Mouse (Mus musculus) kidney, postnatal 0 days (tissue): Measurements from ENCODE around the gene Slc25a23. TPM values are rescaled to one million over a fixed set of nuclear protein-coding genes. Genes with fewer than 3 reads are reported as not detected.

ENCODE experiments used
- ATAC-seq: fragments of 200-750 bp; cut with Nextera tagmentation; replicated peaks from 2 replicates; pipeline ENCODE4 v1.8.0; 2017; ENCODE audit warnings: low read depth, moderate number of reproducible peaks, moderate TSS enrichment, moderate library complexity; ENCODE audit not compliant: low FRiP score
- DNase-seq: peaks from one replicate; pipeline ENCODE4 v3.0.0-alpha.2; 2016; ENCODE audit warnings: low spot score
- H3K27ac ChIP-seq: fragments of 300-500 bp; sonication (generic); 2 replicates; pipeline ENCODE4 v1.5.1; 2014; ENCODE audit warnings: mild to moderate bottlenecking
- H3K27me3 ChIP-seq: fragments of 300-500 bp; sonication (generic); 2 replicates; pipeline ENCODE4 v1.6.1; 2014; ENCODE audit warnings: low read length, mixed read lengths; ENCODE audit not compliant: insufficient read depth
- H3K36me3 ChIP-seq: fragments of 300-500 bp; sonication (generic); 2 replicates; pipeline ENCODE4 v1.6.1; 2014; ENCODE audit warnings: low read length, mixed read lengths; ENCODE audit not compliant: insufficient read depth
- H3K4me1 ChIP-seq: fragments of 300-500 bp; sonication (generic); replicated peaks from 2 replicates; pipeline ENCODE4 v1.6.1; 2014; ENCODE audit warnings: antibody characterized with exemption, low read length, mixed read lengths; ENCODE audit not compliant: insufficient read depth
- H3K4me2 ChIP-seq: fragments of 300-500 bp; sonication (generic); 2 replicates; pipeline ENCODE4 v1.6.1; 2014; ENCODE audit warnings: mild to moderate bottlenecking, low read length, moderate library complexity, mixed read lengths
- H3K4me3 ChIP-seq: fragments of 300-500 bp; sonication (generic); replicated peaks from 2 replicates; pipeline ENCODE4 v1.5.1; 2014; ENCODE audit warnings: low read depth, low read length
- H3K9ac ChIP-seq: fragments of 300-500 bp; sonication (generic); 2 replicates; pipeline ENCODE4 v1.6.1; 2014; ENCODE audit warnings: low read depth, low read length
- H3K9me3 ChIP-seq: fragments of 300-500 bp; sonication (generic); replicated peaks from 2 replicates; pipeline ENCODE4 v1.6.1; 2016; ENCODE audit warnings: low read length, inconsistent platforms, mixed read lengths
- CTCF ChIP-seq: IDR thresholded peaks from 2 replicates; pipeline ENCODE4 v1.5.1; 2016; ENCODE audit warnings: antibody characterized with exemption, low read depth, mild to moderate bottlenecking, moderate library complexity
- WGBS: fragments of 180-500 bp; shearing (Covaris S2); extraction: QIAGEN DNeasy Blood & Tissue Kit; methylation state at CpG from one replicate; pipeline ENCODE4 v1.1.7; 2014; 5-methylcytosine and 5-hydroxymethylcytosine counted together
- polyA plus RNA-seq: library from polyadenylated mRNA; unstranded; fragments of >200 nt; fragmentation: Nextera tagmentation; extraction: Ambion mirVana; gene quantifications from 2 replicates; pipeline ENCODE4 v1.2.1, GENCODE M21; 2015

Slc25a23 gene
- polyA plus RNA-seq = 10.2 and 10.7 TPM in 2 replicates

- ATAC-seq = peak; percentile 30; the same call in 1 of the 2 replicates
- peaks cover 9% of the 10 kb centered on the region; the same call in 1 of the 2 replicates for H3K4me1 ChIP-seq
- peak within 1 kb of the TSS; percentile 76 for H3K27ac ChIP-seq
- DNase-seq = peak; percentile 84
- under 1% methylated on average over 41 of the region's 45 CpGs for WGBS
- H3K4me2 ChIP-seq = peak within 1 kb of the TSS; percentile 96
- no peaks in the 10 kb centered on the region for H3K9me3 ChIP-seq
- no peak for TF ChIP-seq CTCF
- H3K4me3 ChIP-seq = peak within 1 kb of the TSS; percentile 87
- H3K36me3 ChIP-seq = no peaks in the 10 kb centered on the region
- H3K27me3 ChIP-seq = peaks cover 8% of the 10 kb centered on the region
- H3K9ac ChIP-seq = peak within 1 kb of the TSS; percentile 86
Measured at GRCm38 (mm10) chr17:57059486-57059977, at the start of gene Slc25a23. Gene Slc25a23, minus strand, starts transcription at chr17:57059863.

DNA sequence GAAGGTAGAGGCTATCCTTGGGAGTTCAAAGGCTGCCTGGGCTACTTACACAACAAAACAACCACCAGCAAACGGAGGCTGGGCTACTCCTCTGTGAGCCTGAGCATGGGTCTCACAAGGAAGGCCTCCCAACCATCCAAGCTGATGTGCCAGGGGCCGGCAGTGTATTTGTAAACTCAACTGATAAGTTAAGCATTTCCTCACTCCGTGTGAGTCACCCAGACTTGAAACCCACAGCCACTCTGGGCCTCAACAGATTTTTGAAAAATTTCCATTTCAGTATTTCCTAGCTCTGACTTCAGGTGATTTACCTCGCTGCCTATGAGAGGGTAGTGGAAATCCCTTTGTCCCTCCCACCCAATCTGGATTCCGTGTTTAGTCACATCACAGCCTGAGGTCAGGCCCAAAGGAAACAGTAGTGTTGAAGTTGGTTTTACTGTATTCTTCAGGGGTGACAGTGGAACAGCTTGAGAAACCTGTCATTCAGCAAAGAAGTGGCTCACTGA, 49.1 kb upstream of the Slc25a23 start:
- Histone ChIP-seq H3K9me3 (no peaks in the 10 kb centered on the region), H3K9ac (no peak overlapping the region), H3K4me1 (peaks cover 9% of the 10 kb centered on the region), H3K36me3 (no peaks in the 10 kb centered on the region), H3K27ac (no peak overlapping the region), H3K4me2 (no peak overlapping the region), H3K27me3 (no peaks in the 10 kb centered on the region), H3K4me3 (no peak overlapping the region)
- no peak for DNase-seq
- ATAC-seq = no peak
- no peak for TF ChIP-seq CTCF
- WGBS = 46% methylated on average over 5 of the region's 5 CpGs

GRCm38 (mm10) chr17:57108040-57108665, 48.5 kb upstream of the Slc25a23 start:
- H3K9me3 ChIP-seq = no peaks in the 10 kb centered on the region
- DNase-seq = no peak
- no peak for ATAC-seq
- WGBS = 80% methylated on average over 7 of the region's 7 CpGs
- no peak overlapping the region for H3K27ac ChIP-seq
- no peaks in the 10 kb centered on the region for H3K27me3 ChIP-seq
- H3K9ac ChIP-seq = no peak overlapping the region
- H3K4me2 ChIP-seq = no peak overlapping the region
- TF ChIP-seq CTCF = no peak
- no peak overlapping the region for H3K4me3 ChIP-seq
- H3K36me3 ChIP-seq = no peaks in the 10 kb centered on the region
- peaks cover 9% of the 10 kb centered on the region for H3K4me1 ChIP-seq

DNA sequence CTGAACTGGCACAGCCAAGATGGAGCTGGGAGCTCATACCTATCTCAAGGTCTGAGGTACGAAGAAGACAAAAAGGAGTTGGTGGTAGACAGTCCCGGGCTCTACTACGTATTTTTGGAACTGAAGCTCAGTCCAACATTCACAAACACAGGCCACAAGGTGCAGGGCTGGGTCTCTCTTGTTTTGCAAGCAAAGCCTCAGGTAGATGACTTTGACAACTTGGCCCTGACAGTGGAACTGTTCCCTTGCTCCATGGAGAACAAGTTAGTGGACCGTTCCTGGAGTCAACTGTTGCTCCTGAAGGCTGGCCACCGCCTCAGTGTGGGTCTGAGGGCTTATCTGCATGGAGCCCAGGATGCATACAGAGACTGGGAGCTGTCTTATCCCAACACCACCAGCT, 47.4 kb upstream of the Slc25a23 start:
- H3K4me1 ChIP-seq = peaks cover 9% of the 10 kb centered on the region
- no peak overlapping the region for H3K27ac ChIP-seq
- DNase-seq (no peak), ATAC-seq (no peak)
- WGBS = 87% methylated on average over 5 of the region's 5 CpGs
- no peaks in the 10 kb centered on the region for H3K36me3 ChIP-seq
- no peaks in the 10 kb centered on the region for H3K9me3 ChIP-seq
- H3K27me3 ChIP-seq = no peaks in the 10 kb centered on the region
- no peak overlapping the region for H3K4me2 ChIP-seq
- TF ChIP-seq CTCF = no peak
- H3K4me3 ChIP-seq = no peak overlapping the region
- H3K9ac ChIP-seq = no peak overlapping the region

DNA sequence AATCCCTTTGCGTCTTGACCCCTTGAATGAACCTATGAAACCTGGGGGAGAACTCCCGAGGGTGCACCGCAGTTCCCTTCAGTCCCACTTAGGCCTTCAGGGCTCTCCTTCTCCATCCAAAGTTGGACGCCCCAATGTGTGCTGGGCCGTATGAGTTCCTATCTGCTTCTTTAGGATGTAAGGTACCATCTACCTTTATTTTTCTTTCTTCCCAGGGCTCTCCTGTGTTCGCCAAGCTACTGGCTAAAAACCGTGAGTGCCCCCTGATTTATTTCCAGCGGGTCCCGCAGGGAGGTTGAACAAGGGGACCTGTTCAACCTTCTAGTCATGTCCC, 46.3 kb upstream of the Slc25a23 start:
- Histone ChIP-seq H3K9me3 (no peaks in the 10 kb centered on the region), H3K9ac (peak overlapping the region; percentile 67; the same call in 1 of the 2 replicates), H3K4me2 (peak overlapping the region; percentile 70), H3K4me1 (peaks cover 9% of the 10 kb centered on the region), H3K27me3 (no peaks in the 10 kb centered on the region), H3K4me3 (peak overlapping the region; percentile 65), H3K36me3 (no peaks in the 10 kb centered on the region), H3K27ac (no peak overlapping the region)
- no peak for ATAC-seq
- no peak for DNase-seq
- WGBS = 6% methylated on average over 9 of the region's 9 CpGs
- no peak for TF ChIP-seq CTCF

GRCm38 (mm10) chr17:57105181-57106034, 45.7 kb upstream of the Slc25a23 start, which contains the start of gene Tnfsf9:
Gene Tnfsf9, plus strand, starts transcription at chr17:57105325.
- Histone ChIP-seq H3K36me3 (no peaks in the 10 kb centered on the region), H3K27ac (peak within 1 kb of the TSS; percentile 65), H3K4me3 (peak within 1 kb of the TSS; percentile 65), H3K27me3 (no peaks in the 10 kb centered on the region), H3K4me1 (peaks cover 9% of the 10 kb centered on the region), H3K9ac (peak within 1 kb of the TSS; percentile 67), H3K9me3 (no peaks in the 10 kb centered on the region), H3K4me2 (peak within 1 kb of the TSS; percentile 70)
- peak; percentile 71 for ATAC-seq
- peak; percentile 70 for DNase-seq
- WGBS = under 1% methylated on average over 58 of the region's 61 CpGs
- no peak for TF ChIP-seq CTCF
